In the genomic region with DNA sequence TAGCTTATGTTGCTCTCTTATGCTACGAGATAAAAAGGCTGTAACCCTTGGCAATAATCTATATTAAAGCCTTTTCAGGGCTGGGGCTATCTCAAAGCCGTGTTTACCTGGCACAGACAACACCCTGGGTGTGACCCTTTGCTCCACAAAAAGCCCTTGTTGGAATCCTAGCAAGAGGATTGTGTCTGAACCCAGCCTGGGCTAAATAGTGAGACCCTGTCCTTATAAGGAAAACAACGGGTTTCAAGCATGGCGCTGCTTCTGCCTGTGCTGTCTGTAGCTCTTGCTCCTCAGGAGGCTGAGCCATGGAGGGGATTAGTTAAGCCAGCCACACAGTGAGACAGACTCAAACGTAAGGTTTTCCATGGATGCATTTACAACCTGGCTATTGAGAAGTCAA, we compare ENCODE assay signal across 13 mouse cellular contexts.
"Had no signal": no experiment of that assay in that cellular context is flagged by ENCODE, and none has a peak within 500 bp of the region (broad histone marks: within the 10 kb centered on the region; RNA-seq: fewer than 3 reads in every experiment).

No protein-coding gene starts in this region.

- H3K9ac ChIP-seq: limb, embryonic 13.5 days; liver, embryonic 14.5 days; midbrain, embryonic 13.5 days; neural tube, embryonic 15.5 days had no signal

- H3K4me1 ChIP-seq: limb, embryonic 13.5 days; midbrain, embryonic 13.5 days; neural tube, embryonic 15.5 days had no signal

- H3K9me3 ChIP-seq: limb, embryonic 13.5 days; midbrain, embryonic 13.5 days; neural tube, embryonic 15.5 days had no signal

- H3K4me3 ChIP-seq: limb, embryonic 13.5 days; midbrain, embryonic 13.5 days; myocyte; neural tube, embryonic 15.5 days had no signal

- H3K27me3 ChIP-seq: limb, embryonic 13.5 days; midbrain, embryonic 13.5 days; neural tube, embryonic 15.5 days had no signal

- H3K27ac ChIP-seq: limb, embryonic 13.5 days; liver, embryonic 14.5 days; midbrain, embryonic 13.5 days; neural tube, embryonic 15.5 days had no signal

- DNase-seq: kidney, adult 8-10 months; kidney, postnatal 36 days; layer of hippocampus, adult 9-11 months; layer of hippocampus, postnatal 36 days; lung, adult 18-20 months; lung, postnatal 36 days; right cerebral cortex, adult 18-20 months; thymus, postnatal 36 days had no signal

- H3K4me2 ChIP-seq: limb, embryonic 13.5 days; midbrain, embryonic 13.5 days; neural tube, embryonic 15.5 days had no signal
